Mouse (Mus musculus): ENCODE measurements at regions not wholly inside any gene's neighbourhood (a gene's known extent, or its start where the extent isn't known, plus 50 kb on each side); places are given as distances from the start of the nearest gene placed in this dataset.

- no peak for TF ChIP-seq CTCF (IDR thresholded peaks at IDR 0.05)
- TF ChIP-seq POLR2A (IDR thresholded peaks at IDR 0.05; ENCODE audit: insufficient read depth, low read depth, low read length) = no peak
Measured at GRCm38 (mm10) chr3:29764021-29764420, 682.2 kb downstream of the Egfem1 start.
